Mouse (Mus musculus) kidney, adult 2 months (tissue): ENCODE results near the gene Pkig. TPM values are rescaled to one million over a fixed set of nuclear protein-coding genes. Genes with fewer than 3 reads are reported as not detected.

Source experiments
- DNase-seq: peaks from one replicate; pipeline ENCODE4 v3.0.0; 2021
- H3K27ac ChIP-seq: fragments of 200-500 bp; 2 replicates; pipeline ENCODE4 v1.5.1; 2012; ENCODE audit warnings: low read depth, low read length, control low read depth, inconsistent platforms; ENCODE audit not compliant: insufficient read depth
- H3K27me3 ChIP-seq: fragments of 200-500 bp; replicated peaks from 2 replicates; pipeline ENCODE4 v1.6.1; 2012; ENCODE audit warnings: mild to moderate bottlenecking, moderate library complexity, low read length, inconsistent platforms; ENCODE audit not compliant: control insufficient read depth, insufficient read depth
- H3K36me3 ChIP-seq: fragments of 200-500 bp; 2 replicates; pipeline ENCODE4 v1.6.1; 2012; ENCODE audit warnings: mild to moderate bottlenecking, moderate library complexity, low read length, inconsistent platforms; ENCODE audit not compliant: control insufficient read depth, insufficient read depth
- H3K4me1 ChIP-seq: fragments of 200-500 bp; 2 replicates; pipeline ENCODE4 v1.6.1; 2011; ENCODE audit warnings: low read length; ENCODE audit not compliant: control insufficient read depth, insufficient read depth
- H3K4me3 ChIP-seq: fragments of 200-500 bp; 2 replicates; pipeline ENCODE4 v1.5.1; 2011; ENCODE audit warnings: mild to moderate bottlenecking, low read depth, low read length, control low read depth; ENCODE audit not compliant: insufficient read depth
- CTCF ChIP-seq: fragments of 200-500 bp; conservative IDR thresholded peaks from 2 replicates; pipeline ENCODE4 v1.5.1; 2011; ENCODE audit warnings: low read depth, mild to moderate bottlenecking, control low read depth, low read length, moderate library complexity, mixed read lengths; ENCODE audit not compliant: insufficient read depth, insufficient read length
- POLR2A ChIP-seq: fragments of 200-500 bp; IDR thresholded peaks from one replicate; pipeline ENCODE4 v1.6.1; 2011; ENCODE audit warnings: low read depth, low read length, control low read depth
- WGBS: fragments of 180-500 bp; shearing (Covaris S2); methylation state at CpG from one replicate; pipeline ENCODE4 v1.1.7; 2018; 5-methylcytosine and 5-hydroxymethylcytosine counted together
- polyA plus RNA-seq: library from polyadenylated mRNA; depleted of rRNA; stranded (reverse); fragments of >200 nt; gene quantifications from 2 replicates; pipeline ENCODE4 v1.2.3, GENCODE M21; 2012

Pkig gene
- polyA plus RNA-seq, 1 experiment, result 107 TPM

DNA sequence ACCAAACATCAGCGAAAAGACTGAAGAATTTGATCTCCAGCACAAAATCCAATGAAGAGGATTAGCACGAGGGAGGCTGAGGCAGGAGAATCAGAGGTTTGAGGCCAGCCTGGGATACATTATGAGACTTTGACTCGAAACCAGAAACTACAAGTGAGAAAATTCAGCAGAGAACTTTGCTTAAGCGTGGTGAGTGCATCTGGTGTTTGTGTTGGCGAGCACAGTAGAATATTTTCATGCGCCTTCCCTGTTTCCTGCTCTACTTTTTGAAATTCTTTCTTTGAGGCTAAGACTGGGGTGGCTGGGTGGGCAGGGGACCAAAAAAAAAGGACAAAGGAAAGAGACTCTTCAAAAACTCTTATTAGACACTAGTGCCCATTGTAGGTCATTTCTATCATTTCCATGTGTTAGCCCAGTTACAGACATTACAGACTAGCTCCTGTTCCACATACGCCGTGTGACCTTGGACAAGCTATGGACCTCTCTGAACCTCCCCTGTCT is 53.2 kb downstream of the Pkig start:
- TF ChIP-seq POLR2A (no peak), CTCF (no peak)
- DNase-seq, result peak; percentile 42
- Histone ChIP-seq H3K36me3 (no peaks in the 10 kb centered on the region), H3K4me3 (no peak overlapping the region), H3K27ac (peak overlapping the region; percentile 13), H3K4me1 (peaks cover 9% of the 10 kb centered on the region), H3K27me3 (no peaks in the 10 kb centered on the region)
- WGBS, result 71% methylated on average over 8 of the region's 8 CpGs

- H3K27me3 ChIP-seq, result no peaks in the 10 kb centered on the region
- H3K36me3 ChIP-seq, result no peaks in the 10 kb centered on the region
- TF ChIP-seq POLR2A (no peak), CTCF (no peak)
- no peak overlapping the region for H3K4me3 ChIP-seq
- no peak for DNase-seq
- WGBS, result 60% methylated on average over 7 of the region's 7 CpGs
- peak overlapping the region; percentile 77 for H3K27ac ChIP-seq
- peaks cover 9% of the 10 kb centered on the region for H3K4me1 ChIP-seq
Measured at GRCm38 (mm10) chr2:163712473-163712872, 54.3 kb downstream of the Pkig start.

DNA sequence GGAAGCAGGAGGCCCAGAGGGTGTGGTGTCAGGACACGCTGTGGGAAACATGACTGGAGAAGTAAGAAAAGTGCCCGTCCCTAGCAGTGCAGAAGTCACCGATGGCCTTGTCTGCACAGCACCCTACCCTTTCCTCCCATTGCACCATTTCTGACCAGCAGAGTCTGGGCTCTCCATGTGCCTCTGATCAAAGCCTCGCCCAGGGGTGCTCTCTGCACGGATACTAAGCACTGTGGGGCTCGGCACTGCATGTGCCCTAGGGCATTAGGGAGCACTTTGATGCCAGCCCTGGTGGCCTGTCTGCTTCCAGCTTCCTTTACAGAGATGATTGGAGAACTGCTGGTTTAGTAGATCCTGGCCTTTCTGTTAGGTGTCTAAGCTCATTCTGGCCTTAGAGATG is 54.7 kb downstream of the Pkig start:
- H3K36me3 ChIP-seq, result no peaks in the 10 kb centered on the region
- H3K4me1 ChIP-seq, result peaks cover 9% of the 10 kb centered on the region
- TF ChIP-seq POLR2A, result no peak
- TF ChIP-seq CTCF, result no peak
- no peak for DNase-seq
- H3K27me3 ChIP-seq, result no peaks in the 10 kb centered on the region
- 53% methylated on average over 6 of the region's 6 CpGs for WGBS
- H3K4me3 ChIP-seq, result no peak overlapping the region
- H3K27ac ChIP-seq, result peak overlapping the region; percentile 77

DNA sequence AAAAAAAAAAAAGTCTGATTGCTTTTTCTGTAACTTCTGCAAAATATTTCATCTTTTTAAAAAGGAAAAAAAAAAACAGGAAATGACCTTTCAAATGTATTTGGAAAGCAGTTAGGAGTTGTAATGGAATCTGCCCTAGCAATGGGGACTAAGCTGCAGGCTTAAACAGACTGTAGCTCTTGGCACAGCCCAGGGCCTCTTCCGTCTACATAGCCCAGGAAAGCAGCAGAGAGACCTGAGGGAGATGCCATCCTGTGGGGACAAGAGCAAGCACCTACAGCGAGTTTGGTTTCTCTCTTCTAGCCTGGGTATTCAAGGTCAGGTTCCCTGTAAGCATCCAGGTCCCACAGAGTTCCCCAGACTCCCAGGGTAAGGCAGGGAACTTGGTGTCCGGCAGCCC is 55.2 kb downstream of the Pkig start:
- Histone ChIP-seq H3K27ac (peak overlapping the region; percentile 7; the same call in 1 of the 2 replicates), H3K36me3 (no peaks in the 10 kb centered on the region), H3K4me3 (no peak overlapping the region), H3K4me1 (peaks cover 9% of the 10 kb centered on the region), H3K27me3 (no peaks in the 10 kb centered on the region)
- WGBS, result 59% methylated on average over 3 of the region's 3 CpGs
- TF ChIP-seq CTCF (no peak), POLR2A (no peak)
- peak; percentile 51 for DNase-seq

DNA sequence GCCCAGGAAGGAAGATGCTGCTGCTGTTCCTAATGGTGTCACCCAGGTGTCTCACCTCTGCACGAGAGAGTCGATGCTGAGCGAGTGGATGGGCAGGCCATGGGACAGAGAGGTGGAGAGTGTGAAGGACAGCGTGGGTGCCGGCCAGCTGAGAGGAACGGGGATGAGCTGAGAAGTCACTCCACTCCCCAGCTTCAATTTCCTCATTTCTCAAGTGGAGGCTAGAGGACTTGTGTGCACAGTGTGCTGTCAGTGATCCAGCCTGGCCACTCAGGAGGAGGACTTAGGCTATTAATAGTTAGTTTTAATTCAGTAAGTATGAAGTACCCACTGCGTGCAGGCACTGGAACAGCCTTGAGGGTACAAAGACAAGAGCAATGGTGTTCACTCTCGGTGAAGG is 58.3 kb downstream of the Pkig start:
- Histone ChIP-seq H3K36me3 (no peaks in the 10 kb centered on the region), H3K27ac (no peak overlapping the region), H3K4me1 (peaks cover 13% of the 10 kb centered on the region), H3K27me3 (no peaks in the 10 kb centered on the region), H3K4me3 (no peak overlapping the region)
- no peak for DNase-seq
- 55% methylated on average over 8 of the region's 8 CpGs for WGBS
- no peak for TF ChIP-seq POLR2A
- TF ChIP-seq CTCF, result no peak

DNA sequence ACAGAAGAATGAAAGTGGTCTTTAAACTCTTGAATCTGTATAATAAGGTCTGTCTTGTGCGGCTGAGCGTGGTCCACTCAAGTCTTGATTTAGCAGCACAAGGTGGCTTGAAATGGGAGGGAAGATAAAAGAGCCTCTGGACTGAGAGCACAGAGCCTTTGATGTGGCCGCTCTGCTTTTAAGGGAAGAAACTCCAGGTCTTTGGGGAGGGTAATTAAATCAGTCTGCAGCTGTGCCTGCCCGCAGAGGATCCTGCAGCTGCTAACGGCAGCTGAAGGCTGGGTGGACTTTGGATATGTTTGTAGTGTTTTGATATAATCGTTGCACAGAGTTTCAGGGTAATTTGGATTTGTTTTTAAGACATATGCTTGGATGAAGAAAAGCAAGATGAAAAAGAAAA is 58.7 kb downstream of the Pkig start:
- 52% methylated on average over 6 of the region's 6 CpGs for WGBS
- Histone ChIP-seq H3K4me1 (peaks cover 11% of the 10 kb centered on the region), H3K4me3 (no peak overlapping the region), H3K36me3 (no peaks in the 10 kb centered on the region), H3K27me3 (no peaks in the 10 kb centered on the region), H3K27ac (no peak overlapping the region)
- no peak for DNase-seq
- TF ChIP-seq CTCF, result no peak
- TF ChIP-seq POLR2A, result no peak

DNA sequence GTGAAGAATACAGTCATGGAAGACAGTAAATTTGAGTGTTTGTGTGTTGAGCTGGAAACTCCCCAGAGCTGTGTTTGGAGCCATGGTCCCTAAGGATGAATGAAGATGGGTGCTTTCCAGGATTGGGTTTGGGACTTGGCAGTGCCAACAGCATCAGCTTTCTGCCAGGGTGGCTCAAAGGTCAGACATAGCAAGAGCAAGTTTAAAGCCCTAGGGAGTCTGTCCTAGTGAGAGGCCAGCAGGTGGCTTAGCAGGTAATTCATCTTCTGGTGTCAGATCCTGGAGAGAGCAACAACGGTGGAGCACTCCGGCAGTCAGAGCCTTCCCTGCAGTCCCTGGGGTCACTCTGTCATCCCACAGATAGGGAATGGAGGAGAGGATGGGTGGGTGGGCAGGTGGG is 60.3 kb downstream of the Pkig start:
- WGBS, result 9% methylated on average over 2 of the region's 2 CpGs

More for the DNA sequence above, 60.3 kb downstream of the Pkig start:
- H3K4me3 ChIP-seq, result no peak overlapping the region
- H3K4me1 ChIP-seq, result peaks cover 4% of the 10 kb centered on the region
- no peaks in the 10 kb centered on the region for H3K36me3 ChIP-seq
- peak; percentile 67 for DNase-seq
- TF ChIP-seq CTCF (0 out of 2 replicates have a peak, but pooled peaks have one; percentile 2), POLR2A (no peak)
- no peaks in the 10 kb centered on the region for H3K27me3 ChIP-seq
- no peak overlapping the region for H3K27ac ChIP-seq
